Mouse (Mus musculus): ENCODE results near the gene Pnma1.

- TF ChIP-seq GATA1 (IDR thresholded peaks at IDR 0.05; ENCODE audit: borderline replicate concordance, low read length) (no peak), FLI1 (IDR thresholded peaks at IDR 0.05; ENCODE audit: low read length) (no peak)
These were observed 6.7 kb upstream of the Pnma1 start for GRCm38 (mm10) chr12:84154786-84155522.

All from megakaryocyte, embryonic 14.5 days (primary cell).